Mouse (Mus musculus): ENCODE results near the gene Flnb. TPM values are rescaled to one million over a fixed set of nuclear protein-coding genes. Genes with fewer than 3 reads are reported as not detected.

Flnb gene
- polyA plus RNA-seq, 1 experiment from 2014 or later: 14.7 TPM

GRCm38 (mm10) chr14:7818463-7819121 is 835 bp downstream of the Flnb start:
- DNase-seq (ENCODE audit: low spot score): peak; percentile 41
- 1% methylated on average over 36 of the region's 36 CpGs for WGBS
- no peak overlapping the region for H3K27ac ChIP-seq (replicated peaks; ENCODE audit: low read depth, low read length)
- H3K4me2 ChIP-seq (ENCODE audit: low read depth, low read length): peak overlapping the region; percentile 88
- peak overlapping the region; percentile 65 for H3K4me3 ChIP-seq (ENCODE audit: low read depth, low read length)
- no peaks in the 10 kb centered on the region for H3K9me3 ChIP-seq (replicated peaks; ENCODE audit: control insufficient read depth, low read length)
- ATAC-seq (replicated peaks; ENCODE audit: insufficient number of reproducible peaks, low FRiP score, low TSS enrichment, low read depth): peak; percentile 18
- no peaks in the 10 kb centered on the region for H3K36me3 ChIP-seq (replicated peaks; ENCODE audit: control insufficient read depth, insufficient read depth, low read depth, low read length)
- H3K9ac ChIP-seq (replicated peaks; ENCODE audit: low read length): peak overlapping the region; percentile 77
- H3K4me1 ChIP-seq (ENCODE audit: control insufficient read depth, insufficient read depth, low read length): 0 out of 2 replicates have a peak, but pooled peaks cover 3% of the 10 kb centered on the region
- H3K27me3 ChIP-seq (ENCODE audit: control insufficient read depth, insufficient read depth, low read length): no peaks in the 10 kb centered on the region

DNA sequence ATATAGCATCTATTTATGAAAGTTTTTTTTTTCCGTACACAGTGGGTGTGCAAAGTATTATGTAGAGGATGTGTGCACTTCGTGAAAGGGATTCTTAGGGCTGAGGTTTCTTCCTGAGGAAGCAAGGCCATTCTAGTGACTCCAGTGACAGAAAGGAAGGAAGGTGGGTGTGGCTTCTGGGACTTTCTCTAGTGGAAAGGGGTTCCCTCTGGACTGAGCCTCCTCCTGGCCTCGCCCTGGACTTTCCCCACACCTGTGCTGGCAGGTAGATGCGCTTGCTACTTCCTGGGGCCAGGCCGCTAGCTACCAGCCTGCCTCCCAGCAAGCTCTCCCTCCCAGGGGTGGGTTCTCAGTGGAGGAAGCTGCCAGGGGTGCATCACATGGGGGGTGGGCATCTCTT is 1.7 kb downstream of the Flnb start:
- Histone ChIP-seq H3K27me3 (ENCODE audit: control insufficient read depth, insufficient read depth, low read length) (no peaks in the 10 kb centered on the region), H3K4me1 (ENCODE audit: control insufficient read depth, insufficient read depth, low read length) (0 out of 2 replicates have a peak, but pooled peaks cover 3% of the 10 kb centered on the region), H3K9me3 (replicated peaks; ENCODE audit: control insufficient read depth, low read length) (no peaks in the 10 kb centered on the region), H3K4me2 (ENCODE audit: low read depth, low read length) (peak overlapping the region; percentile 88), H3K36me3 (replicated peaks; ENCODE audit: control insufficient read depth, insufficient read depth, low read depth, low read length) (no peaks in the 10 kb centered on the region), H3K27ac (replicated peaks; ENCODE audit: low read depth, low read length) (no peak overlapping the region), H3K9ac (replicated peaks; ENCODE audit: low read length) (no peak overlapping the region; the same call in 1 of the 2 replicates), H3K4me3 (ENCODE audit: low read depth, low read length) (peak overlapping the region; percentile 65; the same call in 1 of the 2 replicates)
- 72% methylated on average over 5 of the region's 5 CpGs for WGBS
- DNase-seq (ENCODE audit: low spot score) (no peak), ATAC-seq (replicated peaks; ENCODE audit: insufficient number of reproducible peaks, low FRiP score, low TSS enrichment, low read depth) (no peak)

DNA sequence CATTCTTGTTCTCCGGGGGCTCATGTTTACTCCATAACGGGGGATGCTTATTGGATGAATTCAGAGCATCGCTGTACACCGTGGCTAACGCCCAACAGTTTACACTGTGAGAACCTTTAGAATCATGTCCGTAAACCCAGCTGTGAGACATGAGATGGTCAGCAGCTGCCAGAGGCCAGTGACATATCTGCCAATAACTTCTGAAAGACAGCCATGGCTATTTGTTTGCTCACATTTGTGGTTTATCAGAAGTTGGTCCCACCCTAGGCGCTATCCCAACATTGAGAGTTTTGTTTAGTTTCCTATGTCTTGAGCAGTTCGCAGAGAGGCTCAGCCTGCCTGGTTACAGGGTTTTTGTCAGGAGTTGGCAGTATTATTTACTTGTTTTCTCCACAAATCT is 3.6 kb downstream of the Flnb start:
- Histone ChIP-seq H3K27me3 (ENCODE audit: control insufficient read depth, insufficient read depth, low read length) (no peaks in the 10 kb centered on the region), H3K9ac (replicated peaks; ENCODE audit: low read length) (no peak overlapping the region), H3K36me3 (replicated peaks; ENCODE audit: control insufficient read depth, insufficient read depth, low read depth, low read length) (no peaks in the 10 kb centered on the region), H3K27ac (replicated peaks; ENCODE audit: low read depth, low read length) (no peak overlapping the region), H3K4me3 (ENCODE audit: low read depth, low read length) (no peak overlapping the region), H3K9me3 (replicated peaks; ENCODE audit: control insufficient read depth, low read length) (no peaks in the 10 kb centered on the region), H3K4me1 (ENCODE audit: control insufficient read depth, insufficient read depth, low read length) (peaks cover 7% of the 10 kb centered on the region; the same call in 1 of the 2 replicates), H3K4me2 (ENCODE audit: low read depth, low read length) (no peak overlapping the region)
- no peak for DNase-seq (ENCODE audit: low spot score)
- 71% methylated on average over 8 of the region's 8 CpGs for WGBS
- ATAC-seq (replicated peaks; ENCODE audit: insufficient number of reproducible peaks, low FRiP score, low TSS enrichment, low read depth): no peak

GRCm38 (mm10) chr14:7822693-7823092 is 4.9 kb downstream of the Flnb start:
- H3K27ac ChIP-seq (replicated peaks; ENCODE audit: low read depth, low read length): peak overlapping the region; percentile 60; the same call in 1 of the 2 replicates
- no peaks in the 10 kb centered on the region for H3K9me3 ChIP-seq (replicated peaks; ENCODE audit: control insufficient read depth, low read length)
- no peaks in the 10 kb centered on the region for H3K36me3 ChIP-seq (replicated peaks; ENCODE audit: control insufficient read depth, insufficient read depth, low read depth, low read length)
- peak overlapping the region; percentile 5; the same call in 1 of the 2 replicates for H3K4me2 ChIP-seq (ENCODE audit: low read depth, low read length)
- ATAC-seq (replicated peaks; ENCODE audit: insufficient number of reproducible peaks, low FRiP score, low TSS enrichment, low read depth) (peak; percentile 30; the same call in 1 of the 2 replicates), DNase-seq (ENCODE audit: low spot score) (peak; percentile 92)
- H3K4me3 ChIP-seq (ENCODE audit: low read depth, low read length): no peak overlapping the region
- H3K4me1 ChIP-seq (ENCODE audit: control insufficient read depth, insufficient read depth, low read length): peaks cover 9% of the 10 kb centered on the region; the same call in 1 of the 2 replicates
- H3K27me3 ChIP-seq (ENCODE audit: control insufficient read depth, insufficient read depth, low read length): no peaks in the 10 kb centered on the region
- H3K9ac ChIP-seq (replicated peaks; ENCODE audit: low read length): no peak overlapping the region; the same call in 1 of the 2 replicates
- 11% methylated on average over 7 of the region's 7 CpGs for WGBS

- Histone ChIP-seq H3K27ac (replicated peaks; ENCODE audit: low read depth, low read length) (no peak overlapping the region), H3K9me3 (replicated peaks; ENCODE audit: control insufficient read depth, low read length) (no peaks in the 10 kb centered on the region), H3K4me2 (ENCODE audit: low read depth, low read length) (no peak overlapping the region), H3K9ac (replicated peaks; ENCODE audit: low read length) (no peak overlapping the region), H3K36me3 (replicated peaks; ENCODE audit: control insufficient read depth, insufficient read depth, low read depth, low read length) (no peaks in the 10 kb centered on the region), H3K4me3 (ENCODE audit: low read depth, low read length) (no peak overlapping the region), H3K27me3 (ENCODE audit: control insufficient read depth, insufficient read depth, low read length) (no peaks in the 10 kb centered on the region), H3K4me1 (ENCODE audit: control insufficient read depth, insufficient read depth, low read length) (peaks cover 5% of the 10 kb centered on the region; the same call in 1 of the 2 replicates)
- ATAC-seq (replicated peaks; ENCODE audit: insufficient number of reproducible peaks, low FRiP score, low TSS enrichment, low read depth) (no peak), DNase-seq (ENCODE audit: low spot score) (no peak)
- WGBS: 57% methylated on average over 8 of the region's 8 CpGs
Measured at GRCm38 (mm10) chr14:7824651-7825268, 7.0 kb downstream of the Flnb start.

- H3K27ac ChIP-seq (replicated peaks; ENCODE audit: low read depth, low read length): peak overlapping the region; percentile 59
- WGBS: 41% methylated on average over 10 of the region's 10 CpGs
- no peak overlapping the region for H3K4me2 ChIP-seq (ENCODE audit: low read depth, low read length)
- no peaks in the 10 kb centered on the region for H3K36me3 ChIP-seq (replicated peaks; ENCODE audit: control insufficient read depth, insufficient read depth, low read depth, low read length)
- H3K4me1 ChIP-seq (ENCODE audit: control insufficient read depth, insufficient read depth, low read length): peaks cover 5% of the 10 kb centered on the region; the same call in 1 of the 2 replicates
- ATAC-seq (replicated peaks; ENCODE audit: insufficient number of reproducible peaks, low FRiP score, low TSS enrichment, low read depth) (0 out of 2 replicates have a peak, but pooled peaks have one; percentile 19), DNase-seq (ENCODE audit: low spot score) (no peak)
- H3K4me3 ChIP-seq (ENCODE audit: low read depth, low read length): no peak overlapping the region
- no peaks in the 10 kb centered on the region for H3K9me3 ChIP-seq (replicated peaks; ENCODE audit: control insufficient read depth, low read length)
- H3K9ac ChIP-seq (replicated peaks; ENCODE audit: low read length): peak overlapping the region; percentile 34; the same call in 1 of the 2 replicates
- H3K27me3 ChIP-seq (ENCODE audit: control insufficient read depth, insufficient read depth, low read length): no peaks in the 10 kb centered on the region
Measured at GRCm38 (mm10) chr14:7826151-7826937, 8.6 kb downstream of the Flnb start.

DNA sequence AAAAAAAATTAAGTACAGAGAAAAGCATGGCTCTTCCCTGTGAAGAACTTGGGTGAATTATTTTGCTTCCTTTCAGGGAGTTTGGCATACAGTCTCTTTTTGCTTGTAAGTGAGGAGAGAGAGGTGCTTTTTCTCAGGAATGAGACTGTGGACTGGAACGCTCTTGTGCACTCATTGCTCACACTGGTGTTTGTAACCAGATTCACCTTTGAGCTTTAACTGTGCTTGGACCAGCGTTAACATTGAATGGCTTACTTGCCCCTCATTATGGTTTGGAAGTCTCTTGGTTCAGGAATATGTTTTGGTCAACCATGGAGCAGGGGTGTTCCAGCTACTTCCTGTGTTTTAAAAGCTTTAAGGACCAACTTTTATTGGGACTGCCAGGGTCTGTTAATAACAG is 11.4 kb downstream of the Flnb start:
- Histone ChIP-seq H3K4me2 (ENCODE audit: low read depth, low read length) (no peak overlapping the region), H3K27me3 (ENCODE audit: control insufficient read depth, insufficient read depth, low read length) (no peaks in the 10 kb centered on the region), H3K4me1 (ENCODE audit: control insufficient read depth, insufficient read depth, low read length) (peaks cover 5% of the 10 kb centered on the region; the same call in 1 of the 2 replicates), H3K9me3 (replicated peaks; ENCODE audit: control insufficient read depth, low read length) (no peaks in the 10 kb centered on the region), H3K4me3 (ENCODE audit: low read depth, low read length) (no peak overlapping the region), H3K36me3 (replicated peaks; ENCODE audit: control insufficient read depth, insufficient read depth, low read depth, low read length) (no peaks in the 10 kb centered on the region), H3K9ac (replicated peaks; ENCODE audit: low read length) (no peak overlapping the region), H3K27ac (replicated peaks; ENCODE audit: low read depth, low read length) (no peak overlapping the region)
- ATAC-seq (replicated peaks; ENCODE audit: insufficient number of reproducible peaks, low FRiP score, low TSS enrichment, low read depth) (no peak), DNase-seq (ENCODE audit: low spot score) (no peak)
- 97% methylated on average over 2 of the region's 2 CpGs for whole genome bisulfite sequencing

Data from embryonic facial prominence, embryonic 11.5 days (tissue).